Mouse (Mus musculus): ENCODE measurements around the gene Golga1. TPM values are rescaled to one million over a fixed set of nuclear protein-coding genes. Genes with fewer than 3 reads are reported as not detected.
A peak's percentile ranks its signal among the peaks of the same experiment; 100 is the strongest.

Gene Golga1
- polyA plus RNA-seq, 1 experiment: 18.4 TPM

- no peak for DNase-seq (ENCODE audit: low read depth)
Measured at GRCm38 (mm10) chr2:39006149-39006730, 59.1 kb downstream of the Golga1 start.

- DNase-seq (ENCODE audit: low read depth): no peak
Measured at GRCm38 (mm10) chr2:39005574-39006079, 59.7 kb downstream of the Golga1 start, which contains the start of gene Rpl35. TSS of gene Rpl35 (minus strand) at chr2:39005624.

GRCm38 (mm10) chr2:39004880-39005435, 60.4 kb downstream of the Golga1 start, which contains the start of gene Arpc5l:
TSS of gene Arpc5l (plus strand) at chr2:39005348.
- DNase-seq (ENCODE audit: low read depth): no peak

- no peak for DNase-seq (ENCODE audit: low read depth)
Measured at GRCm38 (mm10) chr2:39004372-39004771, 61.0 kb downstream of the Golga1 start.

- DNase-seq (ENCODE audit: low read depth): no peak
Measured at GRCm38 (mm10) chr2:39003512-39003911, 61.8 kb downstream of the Golga1 start.

- no peak for DNase-seq (ENCODE audit: low read depth)
Measured at GRCm38 (mm10) chr2:39003106-39003505, 62.2 kb downstream of the Golga1 start.

GRCm38 (mm10) chr2:39001866-39002265, 63.5 kb downstream of the Golga1 start:
- no peak for DNase-seq (ENCODE audit: low read depth)

- DNase-seq (ENCODE audit: low read depth): no peak
Measured at GRCm38 (mm10) chr2:39000587-39000919, 64.8 kb downstream of the Golga1 start.

GRCm38 (mm10) chr2:38999910-39000586, 65.3 kb downstream of the Golga1 start:
- no peak for DNase-seq (ENCODE audit: low read depth)

- DNase-seq (ENCODE audit: low read depth): no peak
Measured at GRCm38 (mm10) chr2:38999381-38999780, 66.0 kb downstream of the Golga1 start.

- no peak for DNase-seq (ENCODE audit: low read depth)
Measured at GRCm38 (mm10) chr2:38997386-38998374, 67.7 kb downstream of the Golga1 start, which contains the start of gene Wdr38. TSS of gene Wdr38 (plus strand) at chr2:38997476.

GRCm38 (mm10) chr2:38992452-38992851, 72.9 kb downstream of the Golga1 start:
- no peak for DNase-seq (ENCODE audit: low read depth)

GRCm38 (mm10) chr2:38992004-38992403, 73.3 kb downstream of the Golga1 start:
- DNase-seq (ENCODE audit: low read depth): no peak

- no peak for DNase-seq (ENCODE audit: low read depth)
Measured at GRCm38 (mm10) chr2:38988929-38989328, 76.4 kb downstream of the Golga1 start.

- no peak for DNase-seq (ENCODE audit: low read depth)
Measured at GRCm38 (mm10) chr2:38987803-38988510, 77.4 kb downstream of the Golga1 start.

- DNase-seq (ENCODE audit: low read depth): no peak
Measured at GRCm38 (mm10) chr2:38987371-38987770, 78.0 kb downstream of the Golga1 start.

GRCm38 (mm10) chr2:38986580-38986979, 78.8 kb downstream of the Golga1 start:
- DNase-seq (ENCODE audit: low read depth): peak; percentile 97

- DNase-seq (ENCODE audit: low read depth): no peak
Measured at GRCm38 (mm10) chr2:38983456-38983855, 81.9 kb downstream of the Golga1 start.

GRCm38 (mm10) chr2:38977837-38978236, 87.5 kb downstream of the Golga1 start:
- DNase-seq (ENCODE audit: low read depth): no peak

- DNase-seq (ENCODE audit: low read depth): no peak
Measured at GRCm38 (mm10) chr2:38975941-38976805, 89.2 kb downstream of the Golga1 start.

All from gonadal fat pad, adult 2 months (tissue).